Mouse (Mus musculus) thymus, adult 2 months (tissue): Measurements from ENCODE around the gene Gon4l.

Experiments
- CTCF ChIP-seq: fragments of 200-500 bp; IDR thresholded peaks from 2 replicates; pipeline ENCODE4 v1.5.1; 2012; ENCODE audit warnings: mild to moderate bottlenecking, control low read depth, low read length, moderate library complexity, borderline replicate concordance; ENCODE audit not compliant: control insufficient read depth, poor library complexity, insufficient read depth; ENCODE audit errors: extremely low read depth
- POLR2A ChIP-seq: fragments of 200-500 bp; IDR thresholded peaks from 2 replicates; pipeline ENCODE4 v1.6.1; 2012; ENCODE audit warnings: mild to moderate bottlenecking, low read length, control low read depth, moderate library complexity; ENCODE audit not compliant: control insufficient read depth, poor library complexity, insufficient read depth; ENCODE audit errors: extremely low read depth

GRCm38 (mm10) chr3:88803910-88804540 is 31.0 kb upstream of the Gon4l start:
- TF ChIP-seq CTCF, result no peak
- TF ChIP-seq POLR2A, result no peak
